In the genomic region with DNA sequence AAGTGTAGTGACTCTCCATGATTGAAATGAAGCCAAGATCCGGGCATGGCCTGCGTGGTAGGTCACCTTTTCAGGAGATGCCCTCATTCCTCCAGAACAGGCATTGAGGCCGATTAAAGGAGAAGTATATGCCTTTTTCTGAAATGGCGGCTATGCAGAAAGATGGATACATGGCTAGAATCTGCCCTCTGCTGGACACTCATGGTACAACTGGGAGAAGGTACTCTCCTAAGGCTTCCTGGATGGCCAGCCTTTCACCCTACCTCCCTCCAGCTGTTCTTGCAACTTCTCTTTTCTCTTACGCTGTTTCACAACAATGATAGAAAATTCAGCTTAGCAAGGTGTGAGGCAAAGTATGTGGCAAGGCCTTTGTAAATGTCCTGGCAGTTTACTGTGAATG, we compare ENCODE assay signal across 9 mouse cellular contexts. TPM values are rescaled to one million over a fixed set of nuclear protein-coding genes. Genes with fewer than 3 reads are reported as not detected.
DNase-seq lines count a peak whose midpoint lies in the region; ATAC-seq and TF ChIP-seq lines count a peak whose summit lies in the region.
"Had no signal": no experiment of that assay in that cellular context is flagged by ENCODE, and none has a peak within 500 bp of the region (broad histone marks: within the 10 kb centered on the region; RNA-seq: fewer than 3 reads in every experiment).

No protein-coding gene starts in this region.

- peak; percentile 87 for DNase-seq in 3T3-L1 (ENCODE audit: low read depth, low spot score)
- peak; percentile 69 for DNase-seq in ES-E14 (ENCODE audit: low read depth, low spot score)
- DNase-seq in cerebellum, adult 18-20 months = peak; percentile 77 to 80
- peak; percentile 77 for DNase-seq in limb, embryonic 11.5 days (ENCODE audit: low spot score)
- peak; percentile 86 for DNase-seq in thymus, adult 2 months

- TF ChIP-seq POLR2A in thymus, adult 2 months (IDR thresholded peaks at IDR 0.05; ENCODE audit: control insufficient read depth, extremely low read depth, insufficient read depth, low read length, poor library complexity) = no peak

- in situ Hi-C loops in ES-E14 (cut with MboI; ENCODE audit: low sequenced_read_pairs in 2 of 2, unreplicated experiment in 2 of 2) = loop anchor here in 1 of 2 experiments (25.0 kb wide), 1 partner anchor 335 kb away; no protein-coding TSS in a partner anchor

- 53% methylated on average over 5 of the region's 5 CpGs for WGBS in intestine, postnatal 0 days
- WGBS in limb, embryonic 11.5 days = 56% methylated on average over 5 of the region's 5 CpGs
- 51% methylated on average over 5 of the region's 5 CpGs for WGBS in neural tube, embryonic 13.5 days
- WGBS in thymus, adult 2 months = 12% methylated on average over 5 of the region's 5 CpGs

- H3K4me1 ChIP-seq in ES-E14 (ENCODE audit: control insufficient read depth in 2 of 2, insufficient read depth in 2 of 2, low read length in 2 of 2, poor library complexity in 1 of 2) = no peaks in the 10 kb centered on the region
- H3K4me1 ChIP-seq in intestine, postnatal 0 days (replicated peaks; ENCODE audit: control insufficient read depth, insufficient read depth, low read length) = no peaks in the 10 kb centered on the region
- H3K4me1 ChIP-seq in limb, embryonic 11.5 days (ENCODE audit: control insufficient read depth, insufficient read depth, low read length) = no peaks in the 10 kb centered on the region
- no peaks in the 10 kb centered on the region for H3K4me1 ChIP-seq in neural tube, embryonic 13.5 days (replicated peaks)
- no peaks in the 10 kb centered on the region for H3K4me1 ChIP-seq in thymus, adult 2 months (replicated peaks; ENCODE audit: control insufficient read depth, insufficient read depth, low read length)
- H3K4me1 ChIP-seq: hindbrain, embryonic 15.5 days had no signal

- H3K4me2 ChIP-seq in intestine, postnatal 0 days (replicated peaks; ENCODE audit: low read depth) = no peak overlapping the region
- no peak overlapping the region for H3K4me2 ChIP-seq in limb, embryonic 11.5 days (ENCODE audit: low read depth, severe bottlenecking)
- no peak overlapping the region for H3K4me2 ChIP-seq in neural tube, embryonic 13.5 days
- H3K4me2 ChIP-seq: hindbrain, embryonic 15.5 days had no signal

- H3K9ac ChIP-seq in ES-E14 (ENCODE audit: insufficient read depth, low read depth, low read length, poor library complexity, severe bottlenecking) = no peak overlapping the region
- no peak overlapping the region for H3K9ac ChIP-seq in intestine, postnatal 0 days (ENCODE audit: low read depth, low read length)
- H3K9ac ChIP-seq in limb, embryonic 11.5 days (ENCODE audit: low read length) = no peak overlapping the region
- no peak overlapping the region for H3K9ac ChIP-seq in neural tube, embryonic 13.5 days
- H3K9ac ChIP-seq: hindbrain, embryonic 15.5 days had no signal

- H3K9me3 ChIP-seq in ES-E14 (ENCODE audit: control insufficient read depth, insufficient read depth, low read depth, low read length) = no peaks in the 10 kb centered on the region
- no peaks in the 10 kb centered on the region for H3K9me3 ChIP-seq in intestine, postnatal 0 days (ENCODE audit: control insufficient read depth)
- no peaks in the 10 kb centered on the region for H3K9me3 ChIP-seq in limb, embryonic 11.5 days (ENCODE audit: control insufficient read depth, low read length)
- no peaks in the 10 kb centered on the region for H3K9me3 ChIP-seq in neural tube, embryonic 13.5 days
- H3K9me3 ChIP-seq: hindbrain, embryonic 15.5 days had no signal

- H3K36me3 ChIP-seq in ES-E14 (ENCODE audit: control insufficient read depth, insufficient read depth, low read length, poor library complexity, severe bottlenecking) = peaks cover 5% of the 10 kb centered on the region; the same call in 1 of the 2 replicates
- peaks cover 22% of the 10 kb centered on the region for H3K36me3 ChIP-seq in intestine, postnatal 0 days (ENCODE audit: control insufficient read depth, insufficient read depth)
- peaks cover 7% of the 10 kb centered on the region; the same call in 1 of the 2 replicates for H3K36me3 ChIP-seq in limb, embryonic 11.5 days (ENCODE audit: control insufficient read depth, insufficient read depth, low read length)
- peaks cover 52% of the 10 kb centered on the region for H3K36me3 ChIP-seq in neural tube, embryonic 13.5 days
- no peaks in the 10 kb centered on the region for H3K36me3 ChIP-seq in thymus, adult 2 months (ENCODE audit: control insufficient read depth, insufficient read depth, low read length)

- H3K4me3 ChIP-seq in ES-E14 (ENCODE audit: insufficient read depth in 1 of 2, low read depth in 1 of 2, low read length in 2 of 2, poor library complexity in 1 of 2, severe bottlenecking in 1 of 2) = no peak overlapping the region
- H3K4me3 ChIP-seq in intestine, postnatal 0 days (ENCODE audit: low read depth, low read length) = no peak overlapping the region
- no peak overlapping the region for H3K4me3 ChIP-seq in limb, embryonic 11.5 days (ENCODE audit: low read depth, low read length)
- no peak overlapping the region for H3K4me3 ChIP-seq in neural tube, embryonic 13.5 days
- no peak overlapping the region for H3K4me3 ChIP-seq in thymus, adult 2 months (ENCODE audit: control insufficient read depth, insufficient read depth, low read length)
- H3K4me3 ChIP-seq: hindbrain, embryonic 15.5 days had no signal

- peak; percentile 66 for ATAC-seq in frontal cortex, adult (ENCODE audit: low TSS enrichment)
- 0 out of 2 replicates have a peak, but pooled peaks have one; percentile 31 for ATAC-seq in intestine, postnatal 0 days
- ATAC-seq in limb, embryonic 11.5 days (ENCODE audit: insufficient number of reproducible peaks, low FRiP score, low TSS enrichment, low read depth) = no peak
- peak; percentile 53; the same call in 1 of the 2 replicates for ATAC-seq in neural tube, embryonic 13.5 days (ENCODE audit: low read depth)

- no peak overlapping the region for H3K27ac ChIP-seq in ES-E14 (ENCODE audit: insufficient read depth, low read depth, low read length, poor library complexity, severe bottlenecking)
- H3K27ac ChIP-seq in intestine, postnatal 0 days (ENCODE audit: low read depth, low read length) = no peak overlapping the region
- no peak overlapping the region for H3K27ac ChIP-seq in limb, embryonic 11.5 days (replicated peaks; ENCODE audit: low read depth, low read length)
- no peak overlapping the region for H3K27ac ChIP-seq in neural tube, embryonic 13.5 days (replicated peaks)
- H3K27ac ChIP-seq in thymus, adult 2 months (ENCODE audit: control insufficient read depth, insufficient read depth, low read length) = no peak overlapping the region
- H3K27ac ChIP-seq: hindbrain, embryonic 15.5 days had no signal

- TF ChIP-seq CTCF in intestine, postnatal 0 days (IDR thresholded peaks at IDR 0.05; ENCODE audit: low read depth) = peak; percentile 89
- TF ChIP-seq CTCF in thymus, adult 2 months (IDR thresholded peaks at IDR 0.05; ENCODE audit: borderline replicate concordance, control insufficient read depth, extremely low read depth, insufficient read depth, low read length, poor library complexity) = no peak

- H3K27me3 ChIP-seq in intestine, postnatal 0 days (replicated peaks; ENCODE audit: control insufficient read depth, insufficient read depth, low read length) = no peaks in the 10 kb centered on the region
- H3K27me3 ChIP-seq in limb, embryonic 11.5 days (ENCODE audit: control insufficient read depth, insufficient read depth, low read length) = no peaks in the 10 kb centered on the region
- no peaks in the 10 kb centered on the region for H3K27me3 ChIP-seq in neural tube, embryonic 13.5 days
- H3K27me3 ChIP-seq in thymus, adult 2 months (ENCODE audit: control insufficient read depth, insufficient read depth, low read length) = no peaks in the 10 kb centered on the region
- H3K27me3 ChIP-seq: hindbrain, embryonic 15.5 days had no signal

TF ChIP-seq in ES-E14, 5 proteins besides CTCF, POLR2A, EP300 and RAD21:
- no peak for TF ChIP-seq ZNF384 (IDR thresholded peaks at IDR 0.05; ENCODE audit: low read depth, low read length)
- TF ChIP-seq HCFC1 (IDR thresholded peaks at IDR 0.05; ENCODE audit: borderline replicate concordance, insufficient read depth, low read length) = no peak
- no peak for TF ChIP-seq CHD2 (IDR thresholded peaks at IDR 0.05; ENCODE audit: low read depth, low read length)
- TF ChIP-seq MAFK (IDR thresholded peaks at IDR 0.05; ENCODE audit: insufficient read depth, low read depth, low read length) = no peak
- peak; percentile 75; the same call in 1 of the 2 replicates for TF ChIP-seq ZC3H11A (IDR thresholded peaks at IDR 0.05; ENCODE audit: borderline replicate concordance, low read depth, low read length)

RNA-seq across cellular contexts. Expression of gene Rab11fip4, which starts 13.3 kb away (rescaled TPM):
- total RNA-seq in ES-E14 (2012; rRNA removed) = 13.6 TPM in 2 replicates
- 1.5 and 1.7 TPM in 2 replicates for polyA plus RNA-seq in intestine, postnatal 0 days (2015; fragmentation: Nextera tagmentation; extraction: Ambion mirVana)
- polyA plus RNA-seq in limb, embryonic 11.5 days (2014; fragmentation: Nextera tagmentation; extraction: Ambion mirVana) = 10.7 and 12.2 TPM in 2 replicates
- 24.6 and 25.4 TPM in 2 replicates for polyA plus RNA-seq in neural tube, embryonic 13.5 days (2015; fragmentation: Nextera tagmentation; extraction: Ambion mirVana)
- 36.8 and 40.9 TPM in 2 replicates for polyA plus RNA-seq in thymus, adult 2 months (2012; rRNA removed)

RNA-seq across cellular contexts. Expression of gene Evi2a, which starts 47.3 kb away (rescaled TPM):
- 0.32 and 1.0 TPM in 2 replicates for total RNA-seq in ES-E14 (2012; rRNA removed)
- polyA plus RNA-seq in intestine, postnatal 0 days (2015; fragmentation: Nextera tagmentation; extraction: Ambion mirVana) = 2.2 and 3.3 TPM in 2 replicates
- 2.0 and 2.3 TPM in 2 replicates for polyA plus RNA-seq in limb, embryonic 11.5 days (2014; fragmentation: Nextera tagmentation; extraction: Ambion mirVana)
- 3.5 and 3.8 TPM in 2 replicates for polyA plus RNA-seq in neural tube, embryonic 13.5 days (2015; fragmentation: Nextera tagmentation; extraction: Ambion mirVana)
- 12.8 and 16.9 TPM in 2 replicates for polyA plus RNA-seq in thymus, adult 2 months (2012; rRNA removed)

RNA-seq across cellular contexts. Expression of gene Evi2, which starts 47.4 kb away (rescaled TPM):
- total RNA-seq in ES-E14 (2012; rRNA removed) = 0.13 and 0.16 TPM in 2 replicates
- 0.17 and 0.21 TPM in 2 replicates for polyA plus RNA-seq in intestine, postnatal 0 days (2015; fragmentation: Nextera tagmentation; extraction: Ambion mirVana)
- polyA plus RNA-seq in limb, embryonic 11.5 days (2014; fragmentation: Nextera tagmentation; extraction: Ambion mirVana) = 0.85 and 0.91 TPM in 2 replicates
- 0.63 TPM in 2 replicates for polyA plus RNA-seq in neural tube, embryonic 13.5 days (2015; fragmentation: Nextera tagmentation; extraction: Ambion mirVana)
- polyA plus RNA-seq in thymus, adult 2 months (2012; rRNA removed) = 3.5 and 3.6 TPM in 2 replicates

RNA-seq across cellular contexts. Expression of gene Evi2b, which starts 54.2 kb away (rescaled TPM):
- not detected in 2 replicates for total RNA-seq in ES-E14 (2012; rRNA removed)
- 0.41 and 1.2 TPM in 2 replicates for polyA plus RNA-seq in intestine, postnatal 0 days (2015; fragmentation: Nextera tagmentation; extraction: Ambion mirVana)
- 0.15 and 0.27 TPM in 2 replicates for polyA plus RNA-seq in limb, embryonic 11.5 days (2014; fragmentation: Nextera tagmentation; extraction: Ambion mirVana)
- 0.65 and 0.87 TPM in 2 replicates for polyA plus RNA-seq in neural tube, embryonic 13.5 days (2015; fragmentation: Nextera tagmentation; extraction: Ambion mirVana)
- 77.3 and 95.6 TPM in 2 replicates for polyA plus RNA-seq in thymus, adult 2 months (2012; rRNA removed)
- polyA plus RNA-seq: hindbrain, embryonic 15.5 days had no signal
